Mouse (Mus musculus) E14TG2a.4 (cell line): ENCODE results near the gene B230217C12Rik.

Experiments
- CTCF ChIP-seq: conservative IDR thresholded peaks from 2 replicates; pipeline ENCODE4 v1.5.1; 2014; ENCODE audit warnings: low read length
- POU5F1 ChIP-seq: IDR thresholded peaks from 2 replicates; pipeline ENCODE4 v1.6.1; 2014; ENCODE audit warnings: low read length, borderline replicate concordance

DNA sequence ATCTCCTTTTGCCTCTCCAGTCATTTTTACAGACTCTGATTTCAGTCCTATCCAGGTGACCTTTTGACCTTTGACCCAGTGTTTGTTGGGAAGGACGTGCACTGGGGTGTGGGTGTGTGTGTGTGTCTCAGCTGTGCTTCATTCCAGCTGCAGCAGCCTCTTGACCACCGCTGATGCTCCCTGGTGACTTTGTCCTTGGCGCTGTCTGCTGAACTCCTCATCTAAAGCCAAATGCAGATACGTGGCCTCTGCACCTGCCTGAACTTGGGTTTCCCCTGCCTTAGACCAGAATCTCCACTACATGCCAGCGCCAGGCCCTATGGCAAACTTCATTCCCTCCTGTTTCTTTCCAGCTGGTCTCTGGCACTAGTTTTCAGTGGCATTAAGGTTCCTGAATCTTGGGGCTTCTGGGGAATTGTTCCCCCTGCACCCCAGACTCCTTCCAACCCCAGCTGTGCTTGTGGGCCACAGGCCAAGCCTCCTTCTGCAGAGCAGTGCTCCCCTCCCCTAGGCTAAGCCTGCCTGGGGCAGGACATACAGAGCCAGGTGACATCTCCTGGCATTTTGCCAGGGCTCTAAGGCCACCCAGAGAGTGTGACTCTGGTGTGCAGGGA is 31.9 kb upstream of the B230217C12Rik start:
- no peak for TF ChIP-seq CTCF
- no peak for TF ChIP-seq POU5F1
